Mouse (Mus musculus): ENCODE results near the gene Ccdc171.
"Not testable (repeated sequence)": the region's sequence is repeated elsewhere in the genome, so short reads cannot be mapped to it uniquely, and the experiment has no call there.

The Ccdc171 gene

GRCm38 (mm10) chr4:83526270-83526987 is 1.1 kb downstream of the Ccdc171 start:
- no peak for DNase-seq

GRCm38 (mm10) chr4:83526988-83527334 is 1.6 kb downstream of the Ccdc171 start:
- DNase-seq = no peak

- no peak for DNase-seq
These were observed 2.6 kb downstream of the Ccdc171 start for GRCm38 (mm10) chr4:83527921-83528320.

GRCm38 (mm10) chr4:83530060-83530459 is 4.7 kb downstream of the Ccdc171 start:
- not testable (repeated sequence) for DNase-seq

- DNase-seq = no peak
These were observed 8.0 kb downstream of the Ccdc171 start for GRCm38 (mm10) chr4:83533168-83533911.

GRCm38 (mm10) chr4:83534024-83534423 is 8.7 kb downstream of the Ccdc171 start:
- no peak for DNase-seq

- no peak for DNase-seq
These were observed 24.2 kb downstream of the Ccdc171 start for GRCm38 (mm10) chr4:83549501-83549900.

- DNase-seq = no peak
These were observed 42.1 kb downstream of the Ccdc171 start for GRCm38 (mm10) chr4:83567190-83568113.

GRCm38 (mm10) chr4:83568145-83568544 is 42.8 kb downstream of the Ccdc171 start:
- not testable (repeated sequence) for DNase-seq

- DNase-seq = no peak
These were observed 45.2 kb downstream of the Ccdc171 start for GRCm38 (mm10) chr4:83570569-83570968.

- DNase-seq = no peak
These were observed 45.7 kb downstream of the Ccdc171 start for GRCm38 (mm10) chr4:83571033-83571432.

- DNase-seq = no peak
These were observed 47.2 kb downstream of the Ccdc171 start for GRCm38 (mm10) chr4:83572521-83572920.

- no peak for DNase-seq
These were observed 51.0 kb downstream of the Ccdc171 start for GRCm38 (mm10) chr4:83576315-83576714.

GRCm38 (mm10) chr4:83580157-83580556 is 54.8 kb downstream of the Ccdc171 start:
- no peak for DNase-seq

- no peak for DNase-seq
These were observed 62.2 kb downstream of the Ccdc171 start for GRCm38 (mm10) chr4:83587563-83587962.

- DNase-seq = no peak
These were observed 71.1 kb downstream of the Ccdc171 start for GRCm38 (mm10) chr4:83596486-83596885.

- DNase-seq = no peak
These were observed 85.8 kb downstream of the Ccdc171 start for GRCm38 (mm10) chr4:83611111-83611510.

- DNase-seq = not testable (repeated sequence)
These were observed 97.8 kb downstream of the Ccdc171 start for GRCm38 (mm10) chr4:83623021-83623711.

- DNase-seq = no peak
These were observed 98.4 kb downstream of the Ccdc171 start for GRCm38 (mm10) chr4:83623732-83624131.

- no peak for DNase-seq
These were observed 126.1 kb downstream of the Ccdc171 start for GRCm38 (mm10) chr4:83651453-83651852.

GRCm38 (mm10) chr4:83655396-83655795 is 130.1 kb downstream of the Ccdc171 start:
- no peak for DNase-seq

- no peak for DNase-seq
These were observed 131.2 kb downstream of the Ccdc171 start for GRCm38 (mm10) chr4:83656571-83656970.

GRCm38 (mm10) chr4:83657021-83657420 is 131.7 kb downstream of the Ccdc171 start:
- no peak for DNase-seq
